Mouse (Mus musculus) embryonic facial prominence, embryonic 13.5 days (tissue): Measurements from ENCODE around the gene Nectin2. TPM values are rescaled to one million over a fixed set of nuclear protein-coding genes. Genes with fewer than 3 reads are reported as not detected.

Experiments
- ATAC-seq: fragments of 200-750 bp; cut with Nextera tagmentation; 2 replicates; pipeline ENCODE4 v1.8.0; 2017; ENCODE audit warnings: low read depth; ENCODE audit not compliant: insufficient number of reproducible peaks, insufficient read depth, low FRiP score, low TSS enrichment
- H3K27ac ChIP-seq: fragments of 300-500 bp; sonication (generic); 2 replicates; pipeline ENCODE4 v1.5.1; 2015; ENCODE audit warnings: moderate library complexity, mild to moderate bottlenecking, inconsistent platforms
- H3K27me3 ChIP-seq: fragments of 300-500 bp; sonication (generic); 2 replicates; pipeline ENCODE4 v1.6.1; 2015; ENCODE audit warnings: mild to moderate bottlenecking, inconsistent platforms
- H3K36me3 ChIP-seq: fragments of 300-500 bp; sonication (generic); 2 replicates; pipeline ENCODE4 v1.6.1; 2015; ENCODE audit warnings: mild to moderate bottlenecking, inconsistent platforms
- H3K4me1 ChIP-seq: fragments of 300-500 bp; sonication (generic); 2 replicates; pipeline ENCODE4 v1.6.1; 2015; ENCODE audit warnings: inconsistent platforms
- H3K4me2 ChIP-seq: fragments of 300-500 bp; sonication (generic); 2 replicates; pipeline ENCODE4 v1.6.1; 2015; ENCODE audit warnings: moderate library complexity, mild to moderate bottlenecking, inconsistent platforms
- H3K4me3 ChIP-seq: fragments of 300-500 bp; sonication (generic); 2 replicates; pipeline ENCODE4 v1.5.1; 2015; ENCODE audit warnings: mild to moderate bottlenecking, inconsistent platforms
- H3K9ac ChIP-seq: fragments of 300-500 bp; sonication (generic); 2 replicates; pipeline ENCODE4 v1.6.1; 2015; ENCODE audit warnings: mild to moderate bottlenecking, inconsistent platforms
- H3K9me3 ChIP-seq: fragments of 300-500 bp; sonication (generic); 2 replicates; pipeline ENCODE4 v1.6.1; 2016; ENCODE audit warnings: inconsistent platforms
- WGBS: fragments of 180-500 bp; shearing (Covaris S2); methylation state at CpG from one replicate; pipeline ENCODE4 v1.1.7; 2015; ENCODE audit warnings: mixed read lengths; 5-methylcytosine and 5-hydroxymethylcytosine counted together
- polyA plus RNA-seq: library from polyadenylated mRNA; unstranded; fragments of >200 nt; fragmentation: Nextera tagmentation; extraction: Ambion mirVana; gene quantifications from 2 replicates; pipeline ENCODE4 v1.2.1, GENCODE M21; 2015

Gene Nectin2
- polyA plus RNA-seq, 1 experiment from 2014 or later: 87.0 TPM

- H3K4me3 ChIP-seq: no peak overlapping the region
- no peaks in the 10 kb centered on the region for H3K9me3 ChIP-seq
- H3K4me1 ChIP-seq: peaks cover 22% of the 10 kb centered on the region
- peaks cover 83% of the 10 kb centered on the region for H3K36me3 ChIP-seq
- no peak overlapping the region for H3K4me2 ChIP-seq
- no peaks in the 10 kb centered on the region for H3K27me3 ChIP-seq
- no peak overlapping the region for H3K27ac ChIP-seq
- H3K9ac ChIP-seq: no peak overlapping the region
- 91% methylated on average over 11 of the region's 11 CpGs for WGBS
- no peak for ATAC-seq
Measured at GRCm38 (mm10) chr7:19740269-19740668, 10.0 kb downstream of the Nectin2 start.

- H3K4me1 ChIP-seq: peaks cover 13% of the 10 kb centered on the region
- no peak overlapping the region for H3K4me3 ChIP-seq
- peaks cover 85% of the 10 kb centered on the region for H3K36me3 ChIP-seq
- no peaks in the 10 kb centered on the region for H3K9me3 ChIP-seq
- H3K4me2 ChIP-seq: no peak overlapping the region
- no peak overlapping the region for H3K9ac ChIP-seq
- 90% methylated on average over 3 of the region's 3 CpGs for WGBS
- no peak overlapping the region for H3K27ac ChIP-seq
- no peaks in the 10 kb centered on the region for H3K27me3 ChIP-seq
- ATAC-seq: no peak
Measured at GRCm38 (mm10) chr7:19738771-19739170, 11.5 kb downstream of the Nectin2 start.

- Histone ChIP-seq H3K4me2 (no peak overlapping the region), H3K27ac (no peak overlapping the region), H3K4me1 (peaks cover 6% of the 10 kb centered on the region), H3K9me3 (no peaks in the 10 kb centered on the region), H3K4me3 (no peak overlapping the region), H3K27me3 (no peaks in the 10 kb centered on the region), H3K9ac (no peak overlapping the region), H3K36me3 (peaks cover 89% of the 10 kb centered on the region)
- ATAC-seq: no peak
- 89% methylated on average over 16 of the region's 16 CpGs for WGBS
Measured at GRCm38 (mm10) chr7:19736389-19737057, 13.8 kb downstream of the Nectin2 start.

GRCm38 (mm10) chr7:19734178-19734666, 16.1 kb downstream of the Nectin2 start:
- H3K4me1 ChIP-seq: no peaks in the 10 kb centered on the region
- H3K27ac ChIP-seq: no peak overlapping the region
- peaks cover 92% of the 10 kb centered on the region for H3K36me3 ChIP-seq
- no peak overlapping the region for H3K4me3 ChIP-seq
- H3K4me2 ChIP-seq: no peak overlapping the region
- ATAC-seq: no peak
- no peaks in the 10 kb centered on the region for H3K9me3 ChIP-seq
- WGBS: 87% methylated on average over 10 of the region's 10 CpGs
- no peak overlapping the region for H3K9ac ChIP-seq
- no peaks in the 10 kb centered on the region for H3K27me3 ChIP-seq

GRCm38 (mm10) chr7:19726541-19726940, 23.7 kb downstream of the Nectin2 start:
- ATAC-seq: no peak
- Histone ChIP-seq H3K9ac (no peak overlapping the region), H3K27me3 (no peaks in the 10 kb centered on the region), H3K9me3 (peaks cover 3% of the 10 kb centered on the region; the same call in 1 of the 2 replicates), H3K4me3 (no peak overlapping the region), H3K4me2 (no peak overlapping the region), H3K36me3 (peaks cover 98% of the 10 kb centered on the region), H3K27ac (no peak overlapping the region), H3K4me1 (no peaks in the 10 kb centered on the region)
- 94% methylated on average over 4 of the region's 4 CpGs for WGBS

- no peaks in the 10 kb centered on the region for H3K27me3 ChIP-seq
- no peak overlapping the region for H3K4me3 ChIP-seq
- 92% methylated on average over 12 of the region's 12 CpGs for WGBS
- no peak overlapping the region for H3K9ac ChIP-seq
- no peaks in the 10 kb centered on the region for H3K4me1 ChIP-seq
- no peak overlapping the region for H3K27ac ChIP-seq
- peaks cover 97% of the 10 kb centered on the region for H3K36me3 ChIP-seq
- no peak overlapping the region for H3K4me2 ChIP-seq
- ATAC-seq: no peak
- H3K9me3 ChIP-seq: peaks cover 15% of the 10 kb centered on the region
Measured at GRCm38 (mm10) chr7:19724167-19724566, 26.1 kb downstream of the Nectin2 start.

GRCm38 (mm10) chr7:19722754-19723195, 27.5 kb downstream of the Nectin2 start:
- peaks cover 15% of the 10 kb centered on the region for H3K9me3 ChIP-seq
- no peak overlapping the region for H3K4me2 ChIP-seq
- H3K4me1 ChIP-seq: no peaks in the 10 kb centered on the region
- 89% methylated on average over 6 of the region's 6 CpGs for WGBS
- no peak for ATAC-seq
- H3K27ac ChIP-seq: no peak overlapping the region
- no peak overlapping the region for H3K9ac ChIP-seq
- H3K27me3 ChIP-seq: no peaks in the 10 kb centered on the region
- no peak overlapping the region for H3K4me3 ChIP-seq
- peaks cover 90% of the 10 kb centered on the region for H3K36me3 ChIP-seq

GRCm38 (mm10) chr7:19719200-19719599, 31.1 kb downstream of the Nectin2 start:
- ATAC-seq: no peak
- H3K4me2 ChIP-seq: no peak overlapping the region
- H3K4me1 ChIP-seq: peaks cover 11% of the 10 kb centered on the region
- H3K4me3 ChIP-seq: no peak overlapping the region
- H3K9ac ChIP-seq: no peak overlapping the region
- WGBS: 90% methylated on average over 4 of the region's 4 CpGs
- peaks cover 61% of the 10 kb centered on the region for H3K36me3 ChIP-seq
- peaks cover 15% of the 10 kb centered on the region for H3K9me3 ChIP-seq
- H3K27ac ChIP-seq: no peak overlapping the region
- no peaks in the 10 kb centered on the region for H3K27me3 ChIP-seq

GRCm38 (mm10) chr7:19718297-19718952, 31.9 kb downstream of the Nectin2 start:
- WGBS: 89% methylated on average over 5 of the region's 5 CpGs
- Histone ChIP-seq H3K4me2 (no peak overlapping the region), H3K9ac (no peak overlapping the region), H3K36me3 (peaks cover 61% of the 10 kb centered on the region), H3K27ac (no peak overlapping the region), H3K9me3 (peaks cover 15% of the 10 kb centered on the region), H3K4me1 (peaks cover 19% of the 10 kb centered on the region), H3K27me3 (no peaks in the 10 kb centered on the region), H3K4me3 (no peak overlapping the region)
- ATAC-seq: no peak

- ATAC-seq: no peak
- no peak overlapping the region for H3K27ac ChIP-seq
- H3K9me3 ChIP-seq: peaks cover 15% of the 10 kb centered on the region
- no peak overlapping the region for H3K4me3 ChIP-seq
- H3K27me3 ChIP-seq: no peaks in the 10 kb centered on the region
- H3K4me2 ChIP-seq: no peak overlapping the region
- WGBS: 89% methylated on average over 4 of the region's 4 CpGs
- no peak overlapping the region for H3K9ac ChIP-seq
- H3K36me3 ChIP-seq: peaks cover 61% of the 10 kb centered on the region
- H3K4me1 ChIP-seq: peaks cover 19% of the 10 kb centered on the region
Measured at GRCm38 (mm10) chr7:19717346-19717745, 32.9 kb downstream of the Nectin2 start.

- WGBS: 90% methylated on average over 2 of the region's 2 CpGs
- H3K4me2 ChIP-seq: peak overlapping the region; percentile 66
Measured at GRCm38 (mm10) chr7:19716822-19717221, 33.5 kb downstream of the Nectin2 start.

More at GRCm38 (mm10) chr7:19716822-19717221, 33.5 kb downstream of the Nectin2 start:
- no peaks in the 10 kb centered on the region for H3K27me3 ChIP-seq
- 0 out of 2 replicates have a peak overlapping the region, but pooled peaks have one; percentile 100 for H3K4me3 ChIP-seq
- H3K9ac ChIP-seq: peak overlapping the region; percentile 54; the same call in 1 of the 2 replicates
- no peak for ATAC-seq
- peak overlapping the region; percentile 88; the same call in 1 of the 2 replicates for H3K27ac ChIP-seq
- H3K36me3 ChIP-seq: peaks cover 62% of the 10 kb centered on the region
- H3K4me1 ChIP-seq: peaks cover 19% of the 10 kb centered on the region
- H3K9me3 ChIP-seq: peaks cover 15% of the 10 kb centered on the region
